Mouse (Mus musculus): ENCODE results near the gene A230072I06Rik.

A230072I06Rik gene

DNA sequence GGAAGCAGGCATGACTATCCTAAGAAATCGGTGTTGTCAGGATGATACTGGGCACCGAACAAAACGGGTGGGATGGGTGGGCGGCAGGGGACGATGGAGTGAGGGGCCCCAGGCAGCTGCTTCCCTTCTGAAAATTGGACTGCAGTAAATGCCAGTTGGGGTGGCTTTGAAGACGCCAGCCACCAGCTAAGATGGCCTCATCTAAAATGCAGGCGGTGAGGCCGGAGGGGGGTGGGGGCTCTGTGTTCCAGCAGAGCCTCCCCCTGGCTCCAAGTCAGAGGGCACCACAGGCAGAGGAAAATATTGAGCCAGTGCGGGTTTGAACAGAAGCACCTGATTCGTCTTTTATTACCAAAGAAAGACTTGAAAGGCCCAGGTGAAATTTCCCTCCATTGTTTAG lies 45.9 kb downstream of the A230072I06Rik start:
- no peak for DNase-seq

DNA sequence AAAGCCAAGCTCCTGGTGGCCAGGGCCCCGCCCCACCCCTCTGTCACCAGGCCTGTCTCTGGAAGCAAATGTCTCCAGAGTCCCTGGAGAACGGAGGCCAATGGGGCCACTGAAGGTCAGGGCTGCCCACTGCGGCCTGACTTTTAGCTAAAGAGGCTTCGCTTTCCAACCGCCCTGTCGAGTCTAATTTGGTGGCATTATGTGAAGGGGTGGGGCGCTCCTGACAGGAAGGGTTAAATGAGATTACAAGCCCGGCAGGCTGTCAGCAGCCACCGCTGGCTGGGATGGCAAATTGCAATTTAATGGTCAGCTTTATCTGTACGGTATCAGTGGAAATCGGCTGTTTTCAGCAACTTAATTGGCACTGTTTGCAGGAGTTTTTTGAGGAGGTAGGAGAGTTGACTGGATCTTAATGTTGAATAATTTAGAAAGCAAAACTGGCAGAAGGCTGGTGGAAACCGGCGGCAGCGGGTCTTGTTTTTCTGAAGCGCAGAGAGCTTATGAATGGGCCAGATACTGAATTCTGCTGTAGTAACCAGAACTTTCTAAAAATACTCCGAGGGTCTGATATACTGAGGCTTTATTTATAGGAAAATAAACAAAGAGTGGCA lies 46.5 kb downstream of the A230072I06Rik start:
- DNase-seq = no peak

DNA sequence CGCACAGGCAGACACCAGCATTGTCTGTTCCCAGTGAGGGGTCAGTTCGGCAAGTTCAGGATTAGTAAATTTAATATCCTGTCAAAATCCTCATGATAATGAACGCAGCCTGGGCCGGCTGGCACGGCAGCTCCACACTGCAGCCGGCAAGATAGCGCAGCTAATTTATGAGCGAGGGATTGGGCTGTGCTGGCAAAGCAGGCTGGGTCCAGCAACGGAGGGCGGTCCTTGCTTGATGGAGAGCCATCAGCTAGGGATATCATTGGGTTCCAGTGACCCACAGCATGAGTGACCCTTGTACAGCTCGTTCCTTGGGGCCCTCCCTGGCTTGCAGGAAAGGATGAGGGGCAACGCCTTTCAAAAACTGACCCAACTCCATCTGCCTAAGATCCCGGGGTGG lies 48.6 kb downstream of the A230072I06Rik start:
- no peak for DNase-seq

DNA sequence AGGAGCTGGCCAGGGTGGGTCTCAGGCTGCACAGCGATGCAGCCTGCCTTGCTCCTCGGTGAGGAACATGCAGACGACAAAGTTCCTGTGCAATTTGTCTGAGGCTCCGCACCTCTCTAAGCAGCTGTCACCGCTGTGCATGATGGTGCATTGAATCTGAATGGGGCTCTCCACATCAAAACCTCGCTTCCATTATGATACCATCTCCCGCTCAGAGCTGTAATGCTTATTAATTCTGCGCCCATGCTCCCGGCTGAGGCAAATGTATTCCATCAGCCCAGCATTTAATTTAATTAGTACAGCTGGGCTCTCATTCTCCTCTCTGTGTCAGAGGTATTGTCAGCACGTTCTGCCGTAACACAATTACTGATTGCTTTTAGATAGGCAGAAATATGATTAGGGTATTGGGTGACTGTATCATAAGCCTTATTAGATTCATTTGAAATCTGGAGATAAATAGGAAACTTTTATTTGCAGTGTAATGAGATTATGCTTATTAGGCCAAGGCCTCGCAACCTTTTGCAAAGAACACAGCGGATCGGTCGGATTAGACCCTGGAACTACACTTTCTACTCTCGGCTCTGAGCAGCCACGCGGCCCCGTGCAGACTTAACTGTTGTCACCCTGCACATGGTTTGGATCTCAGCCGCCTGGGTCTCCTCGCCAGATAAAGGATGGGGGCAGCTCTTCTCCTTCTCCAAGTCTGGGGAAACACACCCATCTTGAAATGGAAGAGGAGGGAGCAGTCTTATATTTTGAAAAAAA lies 49.3 kb downstream of the A230072I06Rik start:
- no peak for DNase-seq

DNA sequence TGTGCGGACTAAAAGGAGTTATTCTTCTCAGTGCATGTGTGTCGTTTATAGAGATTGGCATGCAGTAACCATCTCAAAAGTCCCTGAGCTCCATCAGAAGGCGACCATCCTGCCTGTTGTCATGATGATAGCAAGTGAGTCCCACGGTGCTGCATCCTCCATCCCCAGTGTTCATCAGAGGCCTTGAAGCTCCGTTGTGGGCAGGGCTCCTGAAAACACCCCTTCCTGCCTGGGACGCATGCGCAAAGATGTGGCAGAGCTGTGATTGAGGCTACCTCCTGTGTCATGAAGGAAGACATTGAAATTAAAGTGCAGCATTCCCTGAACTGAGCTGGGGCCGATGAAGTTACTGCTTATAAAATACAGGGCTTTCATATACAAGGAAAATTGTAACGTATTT lies 49.9 kb downstream of the A230072I06Rik start:
- no peak for DNase-seq

DNA sequence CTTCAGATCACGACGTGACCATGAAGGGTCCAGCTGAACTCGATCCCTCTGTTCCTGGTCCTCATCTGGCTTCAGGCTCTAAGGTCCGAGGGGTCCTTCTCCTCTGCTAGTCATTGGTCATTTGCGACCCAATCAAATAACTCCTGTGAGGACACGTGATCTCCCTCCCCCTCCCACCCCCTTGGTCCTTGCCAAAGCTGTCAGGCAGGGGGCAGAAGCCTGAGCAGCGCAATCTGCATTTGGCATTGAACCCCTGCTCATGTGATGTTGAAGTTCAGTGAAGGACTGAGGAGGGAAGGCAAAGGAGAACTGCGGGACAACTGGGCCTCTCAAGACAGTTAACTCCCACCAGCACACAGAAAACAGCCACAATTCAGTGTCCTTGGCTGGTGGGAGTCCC lies 51.4 kb downstream of the A230072I06Rik start:
- peak in 1 of 2 experiments; percentile 35 for DNase-seq
